Mouse (Mus musculus) B cell, adult 2 months (primary cell): ENCODE results near the gene Pnliprp1.

Experiments used
- DNase-seq, 2 experiments: peaks; one replicate each; pipeline ENCODE4 v3.0.0; 2022

Pnliprp1 gene

GRCm38 (mm10) chr19:58781566-58781965, 52.9 kb downstream of the Pnliprp1 start:
- DNase-seq: no peak

GRCm38 (mm10) chr19:58783938-58784337, 55.3 kb downstream of the Pnliprp1 start:
- no peak for DNase-seq

GRCm38 (mm10) chr19:58789194-58789593, 60.5 kb downstream of the Pnliprp1 start:
- DNase-seq: no peak
